Mouse (Mus musculus): ENCODE data around the gene Edaradd. TPM values are rescaled to one million over a fixed set of nuclear protein-coding genes. Genes with fewer than 3 reads are reported as not detected.

The Edaradd gene
- polyA plus RNA-seq, 1 experiment from 2014 or later, result 2.2 TPM

Other genes starting within 250 kb of the Edaradd start
- gene Actn2, start 179.7 kb downstream of the Edaradd start, polyA plus RNA-seq (2015; fragmentation: Nextera tagmentation; extraction: Ambion mirVana), result 1,874 and 1,903 TPM in 2 replicates
- 8.4 and 8.6 TPM in 2 replicates for gene Heatr1, start 125.4 kb downstream of the Edaradd start, polyA plus RNA-seq (2015; fragmentation: Nextera tagmentation; extraction: Ambion mirVana)
- gene Lgals8, start 55.5 kb downstream of the Edaradd start, polyA plus RNA-seq (2015; fragmentation: Nextera tagmentation; extraction: Ambion mirVana), result 17.9 and 19.8 TPM in 2 replicates
- gene Ero1lb, start 45.4 kb upstream of the Edaradd start, polyA plus RNA-seq (2015; fragmentation: Nextera tagmentation; extraction: Ambion mirVana), result 5.8 and 6.1 TPM in 2 replicates